ENCODE assay signal across 14 mouse cellular contexts in genomic region chr9:123235621-123236020, GRCm38 (mm10). TPM values are rescaled to one million over a fixed set of nuclear protein-coding genes. Genes with fewer than 3 reads are reported as not detected.
"Had no signal": no experiment of that assay in that cellular context is flagged by ENCODE, and none has a peak within 500 bp of the region (broad histone marks: within the 10 kb centered on the region; RNA-seq: fewer than 3 reads in every experiment).

No protein-coding gene starts in this region.

- ATAC-seq: liver, embryonic 12.5 days; midbrain, embryonic 15.5 days had no signal

- H3K9ac ChIP-seq: limb, embryonic 15.5 days; liver, embryonic 12.5 days; lung, embryonic 14.5 days; midbrain, embryonic 15.5 days; neural tube, embryonic 12.5 days had no signal

- H3K9me3 ChIP-seq: limb, embryonic 15.5 days; liver, embryonic 12.5 days; midbrain, embryonic 10.5 days; midbrain, embryonic 15.5 days; neural tube, embryonic 12.5 days had no signal

- H3K36me3 ChIP-seq: limb, embryonic 15.5 days; liver, embryonic 12.5 days; midbrain, embryonic 10.5 days; midbrain, embryonic 15.5 days; neural tube, embryonic 12.5 days had no signal

- H3K4me2 ChIP-seq: limb, embryonic 15.5 days; liver, embryonic 12.5 days; lung, embryonic 14.5 days; midbrain, embryonic 15.5 days; neural tube, embryonic 12.5 days had no signal

- H3K27me3 ChIP-seq: limb, embryonic 15.5 days; midbrain, embryonic 15.5 days; neural tube, embryonic 12.5 days had no signal

- H3K4me1 ChIP-seq: neural tube, embryonic 12.5 days had no signal

- DNase-seq: kidney, postnatal 14 days; layer of hippocampus, postnatal 36 days; lung, embryonic 14.5 days; lung, postnatal 10 days; lung, postnatal 4 days; thymus, postnatal 36 days had no signal

- H3K27ac ChIP-seq: limb, embryonic 15.5 days; liver, embryonic 12.5 days; midbrain, embryonic 10.5 days; midbrain, embryonic 15.5 days; neural tube, embryonic 12.5 days had no signal

- H3K4me3 ChIP-seq: limb, embryonic 15.5 days; liver, embryonic 12.5 days; midbrain, embryonic 10.5 days; midbrain, embryonic 15.5 days; neural tube, embryonic 12.5 days had no signal

RNA-seq across cellular contexts. Expression of gene Cdcp1, which starts 19.8 kb away (rescaled TPM):
- total RNA-seq: layer of hippocampus, postnatal 36 days; megakaryocyte, adult 5-6 weeks; monocyte, adult 5-6 weeks; neutrophil, adult 5-6 weeks had no signal
